ENCODE assay signal across 8 mouse cellular contexts in the genomic region with DNA sequence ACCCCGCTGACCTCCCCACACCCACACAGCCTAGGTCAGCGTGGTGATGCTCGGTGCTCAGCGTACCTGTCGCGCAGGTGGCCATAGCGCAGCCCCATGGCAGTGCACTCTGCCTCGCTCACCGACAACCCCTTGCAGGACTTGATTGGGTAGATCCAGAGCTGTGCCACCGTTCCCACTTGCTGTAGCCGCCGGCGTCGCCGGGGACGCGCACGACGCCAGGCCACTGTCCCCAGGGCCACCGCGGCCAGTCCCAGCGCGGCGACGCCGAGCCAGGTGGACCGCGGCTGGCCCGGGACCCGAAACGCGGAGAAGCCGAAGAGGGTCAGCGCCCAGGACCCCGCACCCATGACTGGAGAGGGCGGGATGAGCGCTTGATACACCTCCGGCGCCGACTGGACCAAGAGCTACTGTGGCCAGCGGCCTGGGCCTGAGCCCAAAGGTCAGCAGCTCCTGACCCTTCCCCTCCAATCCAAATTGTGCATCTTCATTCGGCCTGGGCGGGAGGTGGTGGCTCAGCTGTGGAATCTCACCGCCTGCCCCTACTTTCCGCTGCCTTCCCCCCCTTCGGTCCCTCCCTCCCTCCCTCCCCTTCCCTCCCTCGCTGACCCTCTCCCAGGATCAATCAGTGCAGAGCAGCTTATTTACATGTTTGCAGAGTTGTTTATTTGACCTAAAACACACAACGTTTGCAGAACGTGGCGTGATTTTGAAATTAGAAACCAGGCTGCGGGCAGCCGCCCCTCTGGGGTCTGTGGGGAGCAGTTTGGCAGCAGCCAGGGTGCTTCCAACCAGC. TPM values are rescaled to one million over a fixed set of nuclear protein-coding genes. Genes with fewer than 3 reads are reported as not detected.
DNase-seq lines count a peak whose midpoint lies in the region; ATAC-seq and TF ChIP-seq lines count a peak whose summit lies in the region.

A gene (minus strand): TSS at position 534 of the 796 bp plus-strand sequence.

- H3K4me3 ChIP-seq in testis, adult 2 months (ENCODE audit: control insufficient read depth, low read depth, low read length): peak within 1 kb of the TSS; percentile 8; the same call in 1 of the 2 replicates
- H3K4me3 ChIP-seq in hindbrain, embryonic 14.5 days (replicated peaks; ENCODE audit: low read length): peak within 1 kb of the TSS; percentile 34
- peak within 1 kb of the TSS; percentile 25 for H3K4me3 ChIP-seq in stomach, embryonic 14.5 days (ENCODE audit: low read depth, low read length)

- TF ChIP-seq CTCF in testis, adult 2 months (IDR thresholded peaks at IDR 0.05; ENCODE audit: control insufficient read depth, insufficient read depth, insufficient replicate concordance, low read depth, low read length): no peak

- no peaks in the 10 kb centered on the region for H3K36me3 ChIP-seq in testis, adult 2 months (ENCODE audit: control insufficient read depth, insufficient read depth, low read length)
- peaks cover 5% of the 10 kb centered on the region; the same call in 1 of the 2 replicates for H3K36me3 ChIP-seq in hindbrain, embryonic 14.5 days (replicated peaks; ENCODE audit: control insufficient read depth, insufficient read depth)
- H3K36me3 ChIP-seq in stomach, embryonic 14.5 days (ENCODE audit: control insufficient read depth, insufficient read depth, low read length): peaks cover 3% of the 10 kb centered on the region; the same call in 1 of the 2 replicates

- ATAC-seq in hindbrain, embryonic 14.5 days (ENCODE audit: low FRiP score): 0 out of 2 replicates have a peak, but pooled peaks have one; percentile 17
- ATAC-seq in stomach, embryonic 14.5 days (ENCODE audit: insufficient number of reproducible peaks, insufficient read depth, low FRiP score, low read depth): 0 out of 2 replicates have a peak, but pooled peaks have one; percentile 64

- WGBS in hindbrain, embryonic 14.5 days: 9% methylated on average over 52 of the region's 52 CpGs
- 5% methylated on average over 52 of the region's 52 CpGs for WGBS in stomach, embryonic 14.5 days

- H3K9ac ChIP-seq in hindbrain, embryonic 14.5 days: peak within 1 kb of the TSS; percentile 58
- H3K9ac ChIP-seq in stomach, embryonic 14.5 days (replicated peaks; ENCODE audit: low read depth, low read length): 0 out of 2 replicates have a peak within 1 kb of the TSS, but pooled peaks have one; percentile 15

- H3K9me3 ChIP-seq in hindbrain, embryonic 14.5 days (ENCODE audit: control insufficient read depth, low read length): no peaks in the 10 kb centered on the region
- H3K9me3 ChIP-seq in stomach, embryonic 14.5 days (ENCODE audit: control insufficient read depth, low read depth, low read length): no peaks in the 10 kb centered on the region

- H3K4me2 ChIP-seq in hindbrain, embryonic 14.5 days (replicated peaks): peak within 1 kb of the TSS; percentile 69
- peak within 1 kb of the TSS; percentile 55 for H3K4me2 ChIP-seq in stomach, embryonic 14.5 days (replicated peaks; ENCODE audit: low read depth, low read length)

- H3K27me3 ChIP-seq in testis, adult 2 months (ENCODE audit: control insufficient read depth, insufficient read depth, low read length): no peaks in the 10 kb centered on the region
- 0 out of 2 replicates have a peak, but pooled peaks cover 10% of the 10 kb centered on the region for H3K27me3 ChIP-seq in hindbrain, embryonic 14.5 days (ENCODE audit: control insufficient read depth, insufficient read depth, low read length)
- H3K27me3 ChIP-seq in stomach, embryonic 14.5 days (ENCODE audit: control insufficient read depth, insufficient read depth, low read length): 0 out of 2 replicates have a peak, but pooled peaks cover 10% of the 10 kb centered on the region

- DNase-seq in testis, postnatal 14 days (ENCODE audit: low spot score): no peak
- DNase-seq in hindbrain, embryonic 14.5 days (ENCODE audit: low spot score): no peak
- DNase-seq in liver: peak; percentile 39
- no peak for DNase-seq in left cerebral cortex, postnatal 10 days (ENCODE audit: extremely low spot score in 1 of 2, low spot score in 2 of 2)
- DNase-seq in left cerebral cortex, postnatal 14 days (ENCODE audit: low spot score in 2 of 2): no peak
- DNase-seq in adrenal gland, adult 18-20 months (ENCODE audit: low spot score in 2 of 2): no peak

- peaks cover 2% of the 10 kb centered on the region for H3K4me1 ChIP-seq in testis, adult 2 months (ENCODE audit: control insufficient read depth, insufficient read depth, low read length)
- H3K4me1 ChIP-seq in hindbrain, embryonic 14.5 days (replicated peaks; ENCODE audit: control insufficient read depth, insufficient read depth, low read length): peaks cover 9% of the 10 kb centered on the region
- peaks cover 10% of the 10 kb centered on the region; the same call in 1 of the 2 replicates for H3K4me1 ChIP-seq in stomach, embryonic 14.5 days (ENCODE audit: control insufficient read depth, insufficient read depth, low read length)

- no peak within 1 kb of the TSS for H3K27ac ChIP-seq in testis, adult 2 months (ENCODE audit: control insufficient read depth, insufficient read depth, low read depth, low read length)
- no peak within 1 kb of the TSS for H3K27ac ChIP-seq in hindbrain, embryonic 14.5 days
- H3K27ac ChIP-seq in stomach, embryonic 14.5 days (ENCODE audit: low read length): no peak within 1 kb of the TSS

- intact Hi-C loops in left cerebral cortex, postnatal 10 days (cut with DNase I): no loop called here
- intact Hi-C loops in left cerebral cortex, postnatal 14 days (cut with DNase I): no loop called here

- TF ChIP-seq POLR2A in testis, adult 2 months (IDR thresholded peaks at IDR 0.05; ENCODE audit: control insufficient read depth, low read depth, low read length): no peak

RNA-seq across cellular contexts. Expression of the gene that starts here (rescaled TPM):
- polyA plus RNA-seq in testis, adult 2 months (2012; rRNA removed): 0.24 TPM in 1 of 2 replicates, not detected in the other
- 0.21 and 0.33 TPM in 2 replicates for polyA plus RNA-seq in hindbrain, embryonic 14.5 days (2014; fragmentation: Nextera tagmentation; extraction: Ambion mirVana)
- polyA plus RNA-seq in stomach, embryonic 14.5 days (2014; fragmentation: Nextera tagmentation; extraction: Ambion mirVana): 0.20 TPM in 1 of 2 replicates, not detected in the other
- not detected for total RNA-seq in left cerebral cortex, postnatal 10 days (2021)
- under 1 TPM in 1 of 2 experiments, not detected in 1; 0.36 TPM for total RNA-seq in left cerebral cortex, postnatal 14 days (2021)
- 10 to 100 TPM in 1 of 2 experiments, 1 to 10 TPM in 1; 6.1 to 19.0 TPM for total RNA-seq in adrenal gland, adult 18-20 months (2021)

Comparison
In these comparisons a context has a peak if more than half of its experiments do, and no peak if none do; other contexts are left out.
1. RNA of the gene that starts here (total RNA-seq): 6.1 to 19.0 TPM in adrenal gland, adult 18-20 months; 0.36 TPM in left cerebral cortex, postnatal 14 days and not detected in left cerebral cortex, postnatal 10 days; every median in the first group is over 4 times any median in the second.
2. Peak in ATAC-seq, H3K4me3 ChIP-seq, H3K9ac ChIP-seq and H3K4me2 ChIP-seq in hindbrain, embryonic 14.5 days; RNA of the gene not detected or under 1 TPM.
3. Peak in ATAC-seq, H3K4me3 ChIP-seq, H3K9ac ChIP-seq and H3K4me2 ChIP-seq in stomach, embryonic 14.5 days; RNA of the gene not detected or under 1 TPM.
4. Peak in every context shown above with its lines, with median percentiles within 50 percentile points of each other: H3K4me3 ChIP-seq.